Mouse (Mus musculus) liver, adult 2 months (tissue): ENCODE results near the gene Cdv3. TPM values are rescaled to one million over a fixed set of nuclear protein-coding genes. Genes with fewer than 3 reads are reported as not detected.

Experiments
- DNase-seq: peaks from one replicate; pipeline ENCODE4 v3.0.0-alpha.2; 2011; ENCODE audit warnings: low read depth, low spot score; ENCODE audit errors: extremely low read depth
- H3K27ac ChIP-seq: fragments of 200-500 bp; replicated peaks from 2 replicates; pipeline ENCODE4 v1.5.1; 2012; ENCODE audit warnings: low read depth, mild to moderate bottlenecking, control low read depth, inconsistent platforms, low read length; ENCODE audit not compliant: insufficient read depth
- H3K27me3 ChIP-seq: fragments of 200-500 bp; 2 replicates; pipeline ENCODE4 v1.6.1; 2012; ENCODE audit warnings: mild to moderate bottlenecking, moderate library complexity, low read length, inconsistent platforms; ENCODE audit not compliant: control insufficient read depth, insufficient read depth
- H3K36me3 ChIP-seq: fragments of 200-500 bp; 2 replicates; pipeline ENCODE4 v1.6.1; 2012; ENCODE audit warnings: low read length, inconsistent platforms; ENCODE audit not compliant: control insufficient read depth, insufficient read depth
- H3K4me1 ChIP-seq: fragments of 200-500 bp; 2 replicates; pipeline ENCODE4 v1.6.1; 2011; ENCODE audit warnings: low read length; ENCODE audit not compliant: control insufficient read depth, insufficient read depth
- H3K4me3 ChIP-seq: fragments of 200-500 bp; 2 replicates; pipeline ENCODE4 v1.5.1; 2011; ENCODE audit warnings: low read depth, mild to moderate bottlenecking, control low read depth, low read length, moderate library complexity; ENCODE audit not compliant: insufficient read depth
- H3K79me2 ChIP-seq: fragments of 200-500 bp; 2 replicates; pipeline ENCODE4 v1.6.1; 2012; ENCODE audit warnings: inconsistent platforms, mild to moderate bottlenecking, low read length, moderate library complexity; ENCODE audit not compliant: control insufficient read depth, insufficient read depth
- H3K9ac ChIP-seq: fragments of 200-500 bp; 2 replicates; pipeline ENCODE4 v1.6.1; 2012; ENCODE audit warnings: low read depth, mild to moderate bottlenecking, control low read depth, inconsistent platforms, low read length
- CTCF ChIP-seq: fragments of 200-500 bp; IDR thresholded peaks from 2 replicates; pipeline ENCODE4 v1.5.1; 2011; ENCODE audit warnings: low read depth, low read length, control low read depth
- POLR2A ChIP-seq: fragments of 200-500 bp; IDR thresholded peaks from 2 replicates; pipeline ENCODE4 v1.6.1; 2011; ENCODE audit warnings: low read length, control low read depth; ENCODE audit not compliant: insufficient read depth; ENCODE audit errors: extremely low read depth
- WGBS: fragments of 180-500 bp; shearing (Covaris S2); methylation state at CpG from one replicate; pipeline ENCODE4 v1.1.7; 2018; 5-methylcytosine and 5-hydroxymethylcytosine counted together
- polyA plus RNA-seq: library from polyadenylated mRNA; depleted of rRNA; stranded (reverse); fragments of >200 nt; gene quantifications from 2 replicates; pipeline ENCODE4 v1.2.3, GENCODE M21; 2012; rRNA removed
- total RNA-seq: library from RNA; depleted of rRNA; stranded (reverse); fragments of >200 nt; gene quantifications from 2 replicates; pipeline ENCODE4 v1.2.3, GENCODE M21; 2014; rRNA removed

Cdv3 gene
- total and polyA plus RNA-seq, 2 experiments: 29.2 to 77.1 TPM

GRCm38 (mm10) chr9:103332663-103333062 lies 33.0 kb downstream of the Cdv3 start:
- no peak for DNase-seq
- 0 out of 2 replicates have a peak, but pooled peaks cover 2% of the 10 kb centered on the region for H3K4me1 ChIP-seq
- WGBS: 78% methylated on average over 6 of the region's 6 CpGs
- no peak overlapping the region for H3K27ac ChIP-seq
- no peak overlapping the region for H3K9ac ChIP-seq
- H3K79me2 ChIP-seq: no peaks in the 10 kb centered on the region
- no peaks in the 10 kb centered on the region for H3K27me3 ChIP-seq
- H3K36me3 ChIP-seq: peaks cover 20% of the 10 kb centered on the region
- no peak for TF ChIP-seq CTCF
- no peak for TF ChIP-seq POLR2A
- H3K4me3 ChIP-seq: no peak overlapping the region

GRCm38 (mm10) chr9:103326449-103326848 lies 39.2 kb downstream of the Cdv3 start:
- DNase-seq: no peak
- Histone ChIP-seq H3K27ac (no peak overlapping the region), H3K4me1 (peaks cover 2% of the 10 kb centered on the region; the same call in 1 of the 2 replicates), H3K9ac (no peak overlapping the region), H3K4me3 (no peak overlapping the region), H3K36me3 (peaks cover 27% of the 10 kb centered on the region), H3K79me2 (no peaks in the 10 kb centered on the region), H3K27me3 (no peaks in the 10 kb centered on the region)
- no peak for TF ChIP-seq POLR2A
- no peak for TF ChIP-seq CTCF
- 89% methylated on average over 9 of the region's 9 CpGs for WGBS

- no peak for DNase-seq
- Histone ChIP-seq H3K36me3 (peaks cover 31% of the 10 kb centered on the region), H3K79me2 (no peaks in the 10 kb centered on the region), H3K9ac (no peak overlapping the region), H3K27me3 (no peaks in the 10 kb centered on the region), H3K4me3 (no peak overlapping the region), H3K27ac (no peak overlapping the region), H3K4me1 (peaks cover 2% of the 10 kb centered on the region; the same call in 1 of the 2 replicates)
- TF ChIP-seq POLR2A (no peak), CTCF (no peak)
- WGBS: 100% methylated on average over 1 of the region's 2 CpGs
Measured at GRCm38 (mm10) chr9:103324678-103325077, 41.0 kb downstream of the Cdv3 start.

GRCm38 (mm10) chr9:103309832-103310231 lies 55.8 kb downstream of the Cdv3 start:
- Histone ChIP-seq H3K27me3 (no peaks in the 10 kb centered on the region), H3K9ac (no peak overlapping the region), H3K79me2 (no peaks in the 10 kb centered on the region), H3K4me3 (no peak overlapping the region), H3K27ac (no peak overlapping the region), H3K36me3 (peaks cover 27% of the 10 kb centered on the region), H3K4me1 (no peaks in the 10 kb centered on the region)
- DNase-seq: no peak
- no peak for TF ChIP-seq CTCF
- WGBS: 90% methylated on average over 6 of the region's 6 CpGs

- no peak for DNase-seq
- TF ChIP-seq CTCF (no peak), POLR2A (no peak)
- peak overlapping the region; percentile 70 for H3K9ac ChIP-seq
- H3K4me3 ChIP-seq: peak overlapping the region; percentile 91
- peaks cover 2% of the 10 kb centered on the region; the same call in 1 of the 2 replicates for H3K4me1 ChIP-seq
- 2% methylated on average over 40 of the region's 40 CpGs for WGBS
- no peak overlapping the region for H3K27ac ChIP-seq
- peaks cover 9% of the 10 kb centered on the region; the same call in 1 of the 2 replicates for H3K36me3 ChIP-seq
- H3K79me2 ChIP-seq: no peaks in the 10 kb centered on the region
- no peaks in the 10 kb centered on the region for H3K27me3 ChIP-seq
Measured at GRCm38 (mm10) chr9:103305332-103306041, 60.2 kb downstream of the Cdv3 start.

- Histone ChIP-seq H3K9ac (peak within 1 kb of the TSS; percentile 94), H3K4me1 (peaks cover 2% of the 10 kb centered on the region; the same call in 1 of the 2 replicates), H3K36me3 (peaks cover 9% of the 10 kb centered on the region; the same call in 1 of the 2 replicates), H3K79me2 (no peaks in the 10 kb centered on the region), H3K27me3 (no peaks in the 10 kb centered on the region), H3K27ac (peak within 1 kb of the TSS; percentile 87), H3K4me3 (peak within 1 kb of the TSS; percentile 91)
- TF ChIP-seq CTCF: no peak
- TF ChIP-seq POLR2A: peak; percentile 95
- WGBS: under 1% methylated on average over 49 of the region's 49 CpGs
- peak; percentile 80 for DNase-seq
Measured at GRCm38 (mm10) chr9:103304927-103305326, 60.7 kb downstream of the Cdv3 start, which contains the start of the genes 1300017J02Rik and Topbp1. Gene 1300017J02Rik (minus strand): TSS chr9:103305082. Gene Topbp1 (plus strand): TSS chr9:103305215.

Other genes starting within 250 kb of the Cdv3 start
- 8.5 and 10.7 TPM in 2 replicates for gene Srprb, start 163.7 kb downstream of the Cdv3 start, total RNA-seq
- gene Srprb, start 163.7 kb downstream of the Cdv3 start, polyA plus RNA-seq: 16.8 and 22.8 TPM in 2 replicates
- gene Gm20425, start 135.5 kb downstream of the Cdv3 start, total RNA-seq: 0.94 and 1.1 TPM in 2 replicates
- gene Gm20425, start 135.5 kb downstream of the Cdv3 start, polyA plus RNA-seq: 0.37 and 0.43 TPM in 2 replicates
- gene Trf, start 135.4 kb downstream of the Cdv3 start, total RNA-seq: 18,586 and 23,528 TPM in 2 replicates
- 26,375 and 34,444 TPM in 2 replicates for gene Trf, start 135.4 kb downstream of the Cdv3 start, polyA plus RNA-seq
- 600 and 608 TPM in 2 replicates for gene 1300017J02Rik, start 60.8 kb downstream of the Cdv3 start, total RNA-seq
- 267 and 288 TPM in 2 replicates for gene 1300017J02Rik, start 60.8 kb downstream of the Cdv3 start, polyA plus RNA-seq
- 7.9 and 8.4 TPM in 2 replicates for gene Topbp1, start 60.6 kb downstream of the Cdv3 start, total RNA-seq
- gene Topbp1, start 60.6 kb downstream of the Cdv3 start, polyA plus RNA-seq: 1.9 and 2.3 TPM in 2 replicates
- not detected in 2 replicates for gene Bfsp2, start 114.6 kb upstream of the Cdv3 start, total RNA-seq
- gene Bfsp2, start 114.6 kb upstream of the Cdv3 start, polyA plus RNA-seq: 0.28 TPM in 1 of 2 replicates, not detected in the other